Mouse (Mus musculus) lung, adult 2 months (tissue): ENCODE measurements around the gene Cers6.

Source experiments
- CTCF ChIP-seq: fragments of 200-500 bp; IDR thresholded peaks from 2 replicates; pipeline ENCODE4 v1.5.1; 2011; ENCODE audit warnings: mild to moderate bottlenecking, low read length, control low read depth; ENCODE audit not compliant: insufficient read depth
- POLR2A ChIP-seq: fragments of 200-500 bp; IDR thresholded peaks from 2 replicates; pipeline ENCODE4 v1.6.1; 2011; ENCODE audit warnings: low read depth, mild to moderate bottlenecking, control low read depth, low read length, borderline replicate concordance; ENCODE audit errors: extremely low read depth

DNA sequence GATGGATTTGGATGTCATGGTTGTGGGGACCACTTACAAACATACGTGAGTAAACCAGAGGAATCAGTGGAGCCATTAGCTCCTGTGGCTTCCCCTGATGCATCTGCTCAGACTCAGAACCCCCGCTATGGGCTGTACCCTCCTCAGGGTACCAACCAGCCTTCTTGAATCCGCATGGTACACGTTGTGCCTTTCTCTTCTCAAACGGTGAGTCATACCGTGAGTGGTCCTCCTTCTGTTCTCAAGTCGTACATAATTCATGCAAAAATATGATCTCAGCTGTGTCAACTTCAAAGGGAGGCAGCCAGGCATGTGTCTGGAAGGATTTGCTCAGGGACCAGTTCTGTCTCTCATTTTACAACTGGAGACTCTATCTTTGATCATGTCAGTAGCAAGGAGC lies 23.3 kb downstream of the Cers6 start:
- TF ChIP-seq CTCF (no peak), POLR2A (no peak)
